Mouse (Mus musculus) hematopoietic stem cell, adult 5-6 weeks (primary cell): ENCODE measurements at regions not wholly inside any gene's neighbourhood (a gene's known extent, or its start where the extent isn't known, plus 50 kb on each side); places are given as distances from the start of the nearest gene placed in this dataset.

Source experiments
- ATAC-seq, 2 experiments: fragments of 125-278 bp in 1 of 2; replicated peaks in 1 of 2; 2 replicates each; pipeline ENCODE4 v1.8.0; 2016 to 2017; ENCODE audit warnings: inconsistent platforms in 2 of 2, mild to moderate bottlenecking in 2 of 2, moderate number of reproducible peaks in 2 of 2, low read depth in 1 of 2, moderate TSS enrichment in 1 of 2; ENCODE audit not compliant: low FRiP score in 2 of 2, poor library complexity in 2 of 2, severe bottlenecking in 2 of 2, insufficient read depth in 1 of 2, low TSS enrichment in 1 of 2

GRCm38 (mm10) chr9:87784872-87785271, 53.8 kb upstream of the Tbx18 start:
- ATAC-seq, result no peak

- ATAC-seq, result no peak
These were observed 80.7 kb upstream of the Tbx18 start for GRCm38 (mm10) chr9:87811746-87812145.

GRCm38 (mm10) chr9:87822276-87822675, 91.2 kb upstream of the Tbx18 start:
- no peak for ATAC-seq

- no peak for ATAC-seq
These were observed 93.7 kb upstream of the Tbx18 start for GRCm38 (mm10) chr9:87824691-87825230.

- no peak for ATAC-seq
These were observed 112.8 kb upstream of the Tbx18 start for GRCm38 (mm10) chr9:87843898-87844297.

- no peak for ATAC-seq
These were observed 113.4 kb upstream of the Tbx18 start for GRCm38 (mm10) chr9:87844453-87844852.

- ATAC-seq, result no peak
These were observed 117.8 kb upstream of the Tbx18 start for GRCm38 (mm10) chr9:87848882-87849281.

- no peak for ATAC-seq
These were observed 119.1 kb upstream of the Tbx18 start for GRCm38 (mm10) chr9:87850133-87850532.

- no peak for ATAC-seq
These were observed 130.5 kb upstream of the Tbx18 start for GRCm38 (mm10) chr9:87861588-87861987.

- no peak for ATAC-seq
These were observed 134.2 kb upstream of the Tbx18 start for GRCm38 (mm10) chr9:87865236-87865635.

GRCm38 (mm10) chr9:87872384-87872905, 141.4 kb upstream of the Tbx18 start:
- no peak for ATAC-seq

GRCm38 (mm10) chr9:87882587-87882986, 151.5 kb upstream of the Tbx18 start:
- ATAC-seq, result no peak

- ATAC-seq, result no peak
These were observed 152.0 kb upstream of the Tbx18 start for GRCm38 (mm10) chr9:87883069-87883468.

GRCm38 (mm10) chr9:87894051-87894450, 163.0 kb upstream of the Tbx18 start:
- no peak for ATAC-seq

GRCm38 (mm10) chr9:87894596-87894995, 163.5 kb upstream of the Tbx18 start:
- no peak for ATAC-seq

- no peak for ATAC-seq
These were observed 164.5 kb upstream of the Tbx18 start for GRCm38 (mm10) chr9:87895526-87895925.

- no peak for ATAC-seq
These were observed 166.3 kb upstream of the Tbx18 start for GRCm38 (mm10) chr9:87897336-87897735.

GRCm38 (mm10) chr9:87899368-87899767, 168.3 kb upstream of the Tbx18 start:
- no peak for ATAC-seq

- no peak for ATAC-seq
These were observed 168.7 kb upstream of the Tbx18 start for GRCm38 (mm10) chr9:87899800-87900199.
